Mouse (Mus musculus): Measurements from ENCODE around the gene Zic5.

- TF ChIP-seq CTCF (IDR thresholded peaks at IDR 0.05; ENCODE audit: low read depth) (no peak), EP300 (IDR thresholded peaks at IDR 0.05; ENCODE audit: low read depth) (no peak)
These were observed 4.0 kb downstream of the Zic5 start for GRCm38 (mm10) chr14:122461500-122461899.

Data from liver, postnatal 0 days (tissue).